Mouse (Mus musculus): ENCODE results near the gene Phlpp2. TPM values are rescaled to one million over a fixed set of nuclear protein-coding genes. Genes with fewer than 3 reads are reported as not detected.

The Phlpp2 gene
- total and polyA plus RNA-seq, 3 experiments, result 1.7 to 5.9 TPM; not detected in 1

GRCm38 (mm10) chr8:109868003-109868679 lies at the start of gene Phlpp2 (continued):
- TF ChIP-seq MEF2A (IDR thresholded peaks at IDR 0.05; ENCODE audit: extremely low read depth, insufficient replicate concordance, low read depth, low read length, poor library complexity, severe bottlenecking) (no peak), ZC3H11A (IDR thresholded peaks at IDR 0.05; ENCODE audit: low read depth, low read length) (no peak), ETS1 (IDR thresholded peaks at IDR 0.05; ENCODE audit: low read depth, low read length) (no peak), ZNF384 (IDR thresholded peaks at IDR 0.05; ENCODE audit: low read depth, low read length) (no peak)

- TF ChIP-seq GATA1 (IDR thresholded peaks at IDR 0.05; ENCODE audit: low read depth, low read length), result no peak
- TF ChIP-seq TBP (IDR thresholded peaks at IDR 0.05; ENCODE audit: low read depth, low read length), result no peak
- TF ChIP-seq MAX (IDR thresholded peaks at IDR 0.05; ENCODE audit: low read length), result no peak
- TF ChIP-seq ELF1 (IDR thresholded peaks at IDR 0.05; ENCODE audit: low read depth, low read length), result no peak
- TF ChIP-seq MAZ (IDR thresholded peaks at IDR 0.05; ENCODE audit: low read depth, low read length), result no peak
- no peak for TF ChIP-seq USF2 (IDR thresholded peaks at IDR 0.05; ENCODE audit: borderline replicate concordance in 1 of 2, insufficient read depth in 1 of 2, low read depth in 1 of 2, low read length in 2 of 2)
- no peak for TF ChIP-seq ZNF384 (IDR thresholded peaks at IDR 0.05; ENCODE audit: low read depth, low read length)
- no peak for TF ChIP-seq SIN3A (IDR thresholded peaks at IDR 0.05; ENCODE audit: low read length)
- no peak for TF ChIP-seq E2F4 (IDR thresholded peaks at IDR 0.05; ENCODE audit: borderline replicate concordance, low read depth, low read length)
- TF ChIP-seq USF1 (IDR thresholded peaks at IDR 0.05; ENCODE audit: low read depth, low read length), result no peak
- no peak for TF ChIP-seq ZC3H11A (IDR thresholded peaks at IDR 0.05; ENCODE audit: low read depth, low read length)
- no peak for TF ChIP-seq EP300 (IDR thresholded peaks at IDR 0.05; ENCODE audit: low read depth in 1 of 2, low read length in 2 of 2)
- TF ChIP-seq BHLHE40 (IDR thresholded peaks at IDR 0.05; ENCODE audit: borderline replicate concordance, low read depth, low read length), result no peak
- no peak for TF ChIP-seq POLR2AphosphoS5 (IDR thresholded peaks at IDR 0.05; ENCODE audit: borderline replicate concordance, low read depth, low read length)
- no peak overlapping the region for H3K9ac ChIP-seq (ENCODE audit: control insufficient read depth, low read depth, low read length, poor library complexity, severe bottlenecking)
- no peaks in the 10 kb centered on the region for H3K9me3 ChIP-seq (replicated peaks; ENCODE audit: insufficient read depth, low read length)
- peaks cover 4% of the 10 kb centered on the region; the same call in 1 of the 2 replicates for H3K79me2 ChIP-seq (ENCODE audit: control insufficient read depth, insufficient read depth, low read length, poor library complexity)
- no peaks in the 10 kb centered on the region for H3K4me1 ChIP-seq (ENCODE audit: control insufficient read depth in 1 of 2, insufficient read depth in 2 of 2, low read length in 2 of 2)
- H3K27ac ChIP-seq (ENCODE audit: control insufficient read depth, low read depth, low read length), result no peak overlapping the region
- no peak overlapping the region for H3K4me3 ChIP-seq (ENCODE audit: control insufficient read depth in 1 of 2, insufficient read depth in 1 of 2, low read depth in 2 of 2, low read length in 2 of 2)
- no peak for DNase-seq (ENCODE audit: low read depth, low spot score)
- H3K27me3 ChIP-seq (ENCODE audit: control insufficient read depth in 1 of 2, insufficient read depth in 2 of 2, low read length in 2 of 2), result no peaks in the 10 kb centered on the region
- peaks cover 0 to 19% of the 10 kb centered on the region in 2 experiments; a peak in 3 of 4 replicates for H3K36me3 ChIP-seq (ENCODE audit: control insufficient read depth in 1 of 2, insufficient read depth in 2 of 2, low read length in 2 of 2)
These were observed 44.8 kb upstream of the Phlpp2 start for GRCm38 (mm10) chr8:109823561-109823960.

GRCm38 (mm10) chr8:109839822-109840221 lies 28.5 kb upstream of the Phlpp2 start:
- no peaks in the 10 kb centered on the region; a peak in 1 of 4 replicates for H3K4me1 ChIP-seq (ENCODE audit: control insufficient read depth in 1 of 2, insufficient read depth in 2 of 2, low read length in 2 of 2)
- no peak overlapping the region for H3K9ac ChIP-seq (ENCODE audit: control insufficient read depth, low read depth, low read length, poor library complexity, severe bottlenecking)
- H3K4me3 ChIP-seq (ENCODE audit: control insufficient read depth in 1 of 2, insufficient read depth in 1 of 2, low read depth in 2 of 2, low read length in 2 of 2), result no peak overlapping the region
- no peaks in the 10 kb centered on the region for H3K9me3 ChIP-seq (replicated peaks; ENCODE audit: insufficient read depth, low read length)
- TF ChIP-seq MAZ (IDR thresholded peaks at IDR 0.05; ENCODE audit: low read depth, low read length) (no peak), TCF12 (IDR thresholded peaks at IDR 0.05; ENCODE audit: low read depth, low read length) (peak; percentile 17; the same call in 1 of the 2 replicates)
- H3K36me3 ChIP-seq (ENCODE audit: control insufficient read depth in 1 of 2, insufficient read depth in 2 of 2, low read length in 2 of 2), result peaks cover 6 to 28% of the 10 kb centered on the region in 2 experiments
- H3K27ac ChIP-seq (ENCODE audit: control insufficient read depth, low read depth, low read length), result no peak overlapping the region
- no peaks in the 10 kb centered on the region for H3K79me2 ChIP-seq (ENCODE audit: control insufficient read depth, insufficient read depth, low read length, poor library complexity)
- H3K27me3 ChIP-seq (ENCODE audit: control insufficient read depth in 1 of 2, insufficient read depth in 2 of 2, low read length in 2 of 2), result no peaks in the 10 kb centered on the region
- DNase-seq (ENCODE audit: low read depth, low spot score), result no peak
